Mouse (Mus musculus): ENCODE data around the gene Stard13.

DNA sequence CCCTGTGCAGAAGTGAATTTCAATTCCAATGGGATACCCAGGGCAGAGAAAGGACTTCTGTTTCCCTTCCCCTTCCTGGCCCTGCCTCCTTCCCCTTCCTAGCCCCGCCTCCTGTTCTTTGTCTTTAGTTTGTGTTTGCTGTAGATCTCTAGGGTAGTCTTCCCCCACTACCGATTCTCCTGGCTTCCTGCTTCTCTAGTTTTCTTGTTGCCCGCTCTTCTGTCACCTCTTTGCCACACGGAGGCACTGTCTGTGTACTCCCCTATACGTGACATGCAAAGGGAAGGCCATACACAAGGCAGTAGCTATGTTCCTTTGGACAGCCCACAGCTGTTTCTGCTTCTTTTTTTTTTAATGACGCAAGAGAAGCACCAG is 176.7 kb downstream of the Stard13 start:
- no peak for TF ChIP-seq CTCF (IDR thresholded peaks at IDR 0.05; ENCODE audit: low read depth, low read length)
- TF ChIP-seq POLR2A (IDR thresholded peaks at IDR 0.05; ENCODE audit: extremely low read depth, insufficient read depth, low read length), result no peak
